Mouse (Mus musculus) common myeloid progenitor, adult 5-6 weeks (primary cell): Measurements from ENCODE around the gene Kcnip4. TPM values are rescaled to one million over a fixed set of nuclear protein-coding genes. Genes with fewer than 3 reads are reported as not detected.

Experiments
- ATAC-seq: replicated peaks from 2 replicates; pipeline ENCODE4 v1.8.0; 2016; ENCODE audit warnings: low read depth, mild to moderate bottlenecking, moderate TSS enrichment, inconsistent platforms; ENCODE audit not compliant: poor library complexity, severe bottlenecking
- total RNA-seq: library from RNA; stranded (forward); fragments of 200-1000, 187-1606 nt; gene quantifications from 2 replicates; pipeline ENCODE4 v1.2.3, GENCODE M21; 2017

The Kcnip4 gene
- 0.09 TPM in 1 of 2 replicates, not detected in the other for total RNA-seq

DNA sequence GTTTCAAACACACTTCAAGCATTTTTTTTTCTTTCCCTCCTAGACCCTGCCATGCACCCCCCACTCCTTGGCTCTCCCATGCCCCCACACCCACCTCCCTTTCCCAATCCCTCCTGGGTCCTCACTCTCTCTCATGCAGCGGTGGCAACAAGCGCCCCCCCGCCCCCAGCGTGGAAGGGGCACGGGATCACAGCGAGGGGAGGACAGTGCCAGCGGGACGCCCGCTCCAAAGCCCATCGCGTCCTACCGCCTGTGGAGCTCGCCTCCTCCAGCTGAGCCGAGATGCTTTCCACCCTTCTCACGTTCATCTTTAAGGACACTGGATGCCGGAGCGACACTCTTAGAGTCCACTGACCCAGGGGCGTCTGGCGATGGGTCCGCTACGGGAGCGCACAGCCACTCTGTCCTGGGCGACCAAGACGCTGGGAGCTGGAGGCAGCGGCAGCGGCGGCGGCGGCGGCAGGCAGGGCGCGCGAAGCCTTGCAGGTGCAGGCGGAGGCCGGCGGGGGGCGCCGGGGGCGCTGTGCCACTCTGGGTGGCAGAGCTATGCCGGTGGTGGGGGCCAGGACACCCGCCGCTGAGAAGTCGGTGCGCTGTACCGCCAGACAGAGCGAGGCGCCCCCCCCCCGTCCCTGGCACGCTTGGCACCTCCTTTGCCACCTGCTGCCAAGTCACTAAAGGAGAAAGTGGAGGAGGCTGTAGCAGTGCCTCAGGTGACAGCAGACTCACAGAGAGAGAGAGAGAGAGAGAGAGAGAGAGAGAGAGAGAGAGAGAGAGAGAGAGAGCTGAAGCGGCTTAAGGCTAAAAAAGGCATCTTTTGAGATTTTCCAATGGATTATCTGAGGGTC lies at the start of gene Kcnip4:
Gene Kcnip4, minus strand, starts transcription at position 514 of the 848 bp plus-strand sequence.
- no peak for ATAC-seq

- no peak for ATAC-seq
Measured at GRCm38 (mm10) chr5:49571876-49572275, 47.2 kb upstream of the Kcnip4 start.

DNA sequence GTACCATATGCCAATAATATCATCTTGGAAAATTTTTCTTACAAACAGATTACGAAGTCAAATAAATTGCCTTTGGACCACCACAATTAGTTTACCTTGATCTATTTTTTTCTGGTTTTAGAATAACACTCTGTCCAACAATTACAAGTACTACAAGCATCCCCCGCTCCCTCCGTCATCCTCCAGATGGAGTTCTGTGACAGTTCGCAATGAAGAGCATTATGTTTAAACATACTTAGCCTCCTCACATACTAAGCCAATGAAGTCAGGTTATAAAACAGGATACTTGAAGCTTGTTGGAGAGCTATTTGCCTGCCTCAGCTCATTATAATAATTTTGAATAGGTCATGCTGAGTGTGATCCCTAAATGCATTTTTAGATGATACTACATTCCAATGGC lies 39.0 kb upstream of the Kcnip4 start:
- ATAC-seq = no peak

DNA sequence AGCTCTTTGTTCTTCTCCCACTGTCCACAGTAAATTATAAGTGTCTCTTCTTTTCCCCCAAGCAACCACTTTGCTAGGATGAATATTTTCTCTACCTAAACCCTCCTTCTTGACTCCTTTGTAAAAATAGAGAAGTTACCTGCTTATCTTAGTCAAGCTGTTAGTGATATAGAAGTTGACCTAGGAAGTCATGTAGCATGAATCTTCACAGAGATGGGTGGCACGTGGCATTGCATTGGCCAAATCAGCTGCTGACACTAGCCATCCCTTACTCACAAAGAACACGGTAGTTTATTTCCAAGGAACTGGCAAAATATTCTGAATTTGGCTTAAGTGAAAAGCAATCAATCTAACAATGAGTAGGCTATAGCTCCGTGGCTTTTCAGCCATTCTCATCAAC lies 32.7 kb upstream of the Kcnip4 start:
- no peak for ATAC-seq

DNA sequence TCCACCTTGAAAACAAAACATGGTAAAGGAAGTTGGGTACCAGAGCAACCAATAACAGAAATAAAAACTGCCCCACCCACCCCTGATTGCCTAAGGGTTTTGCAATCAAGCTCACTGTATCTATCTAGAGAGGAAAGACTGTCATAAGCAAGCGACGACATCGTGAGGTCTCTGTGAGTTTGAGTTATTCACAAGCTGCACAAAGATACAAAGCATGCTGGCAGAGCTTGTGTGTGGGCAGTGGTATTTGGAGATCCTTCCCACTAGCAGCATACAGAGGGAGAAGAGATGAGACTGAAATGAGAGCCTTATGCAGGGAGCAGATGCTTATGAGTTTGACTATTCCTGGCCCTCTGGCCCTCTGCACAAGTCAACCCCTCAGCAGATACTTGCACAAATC lies 23.2 kb upstream of the Kcnip4 start:
- ATAC-seq = no peak

DNA sequence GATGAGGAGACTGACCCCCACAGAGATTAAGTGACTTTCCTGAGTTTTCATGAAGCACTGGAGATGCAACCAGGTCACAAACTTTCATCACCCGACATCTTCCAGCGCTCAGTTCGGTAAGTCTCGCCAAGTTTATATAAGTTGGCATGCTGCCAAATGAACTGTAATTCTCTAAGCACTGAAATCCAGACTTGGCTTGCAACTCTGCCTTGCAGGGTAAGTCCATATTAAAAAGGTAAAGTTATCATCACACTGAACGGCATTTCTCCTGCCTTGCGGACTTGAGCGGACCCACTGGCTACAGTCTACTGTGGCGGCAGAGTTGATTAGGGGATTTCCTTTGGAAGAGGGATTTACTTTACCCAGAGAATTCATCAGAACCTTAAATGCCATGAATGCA lies 4.7 kb upstream of the Kcnip4 start:
- no peak for ATAC-seq

- ATAC-seq = no peak
Measured at GRCm38 (mm10) chr5:49525242-49525612, 520 bp upstream of the Kcnip4 start.

DNA sequence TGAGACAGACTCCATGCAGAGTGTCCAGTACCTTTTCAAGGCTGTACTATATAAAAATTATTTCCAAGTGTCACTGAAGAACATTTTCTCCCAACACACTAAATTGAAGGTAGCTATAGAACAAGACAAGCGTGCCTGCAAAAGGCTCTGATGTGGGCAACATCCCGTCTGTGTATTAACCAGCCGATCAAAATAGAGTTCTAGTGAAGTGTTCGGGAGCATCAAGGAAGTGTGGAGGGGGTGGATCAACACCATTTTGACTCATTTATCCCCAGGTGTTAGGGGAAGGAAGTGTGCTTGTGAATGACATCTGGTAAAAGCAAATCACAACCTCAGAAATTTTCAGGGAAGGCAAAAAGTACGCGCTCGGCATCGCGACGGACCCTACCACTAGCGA lies 712 bp downstream of the Kcnip4 start:
- ATAC-seq = no peak

GRCm38 (mm10) chr5:49522986-49523385 lies 1.7 kb downstream of the Kcnip4 start:
- no peak for ATAC-seq

DNA sequence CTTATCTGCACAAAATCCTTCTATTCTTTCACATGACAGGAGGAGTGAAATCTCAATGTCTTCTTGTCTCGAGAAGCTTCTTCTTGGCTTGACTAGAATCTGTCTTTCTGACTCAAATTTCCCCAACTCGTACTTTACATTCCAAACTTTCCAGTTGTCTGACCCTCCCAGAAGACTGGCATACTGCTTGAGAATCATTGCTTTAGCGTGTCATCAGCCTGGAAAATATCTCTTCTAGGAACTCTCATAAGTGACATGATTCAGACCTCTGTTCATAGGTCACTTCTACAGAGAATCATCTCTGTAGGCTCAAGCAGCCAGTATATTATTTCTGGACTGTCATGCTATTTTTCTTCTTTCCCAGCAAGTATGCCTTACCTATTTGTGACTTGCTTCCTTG lies 26.0 kb downstream of the Kcnip4 start:
- no peak for ATAC-seq

DNA sequence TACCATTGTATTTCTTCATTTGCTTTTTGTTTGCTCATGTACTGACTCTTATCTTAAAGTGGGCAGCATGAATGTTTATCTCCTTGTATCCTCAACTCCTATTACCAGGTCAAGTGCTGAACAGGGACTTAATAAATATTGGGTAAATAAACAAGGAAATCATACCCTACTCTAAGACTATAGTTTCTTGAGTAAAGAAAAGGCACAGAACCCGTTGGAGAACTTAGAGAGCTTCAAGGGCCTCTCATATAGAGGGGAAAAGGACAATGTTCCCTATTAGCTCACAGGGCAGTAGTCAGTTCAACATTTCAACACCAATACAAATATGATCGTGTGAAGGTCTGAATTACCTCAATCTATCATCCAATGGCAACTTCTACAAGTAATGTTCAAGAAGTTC lies 37.4 kb downstream of the Kcnip4 start:
- no peak for ATAC-seq

- no peak for ATAC-seq
Measured at GRCm38 (mm10) chr5:49470738-49471137, 54.0 kb downstream of the Kcnip4 start.

GRCm38 (mm10) chr5:49460643-49461276 lies 63.9 kb downstream of the Kcnip4 start:
- ATAC-seq = no peak

DNA sequence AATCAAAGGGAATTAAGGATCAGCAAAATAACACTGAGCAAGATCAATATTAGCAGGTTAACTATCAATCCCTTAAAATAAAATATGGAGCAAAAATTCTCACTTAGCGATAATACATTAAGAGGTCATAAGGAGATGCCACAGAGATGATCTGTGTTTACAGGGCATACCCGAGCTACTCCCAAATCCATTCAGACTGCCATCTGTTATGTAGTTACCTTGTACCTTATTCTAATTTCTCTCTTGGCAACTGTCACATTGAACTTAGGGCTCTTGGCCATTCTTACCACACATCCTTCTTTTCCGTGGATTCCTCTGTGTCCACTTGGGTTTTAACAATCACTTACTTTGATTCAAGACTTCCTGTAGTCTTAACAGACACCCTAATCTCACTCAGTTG lies 71.6 kb downstream of the Kcnip4 start:
- ATAC-seq = no peak

GRCm38 (mm10) chr5:49451295-49451694 lies 73.4 kb downstream of the Kcnip4 start:
- ATAC-seq = no peak

DNA sequence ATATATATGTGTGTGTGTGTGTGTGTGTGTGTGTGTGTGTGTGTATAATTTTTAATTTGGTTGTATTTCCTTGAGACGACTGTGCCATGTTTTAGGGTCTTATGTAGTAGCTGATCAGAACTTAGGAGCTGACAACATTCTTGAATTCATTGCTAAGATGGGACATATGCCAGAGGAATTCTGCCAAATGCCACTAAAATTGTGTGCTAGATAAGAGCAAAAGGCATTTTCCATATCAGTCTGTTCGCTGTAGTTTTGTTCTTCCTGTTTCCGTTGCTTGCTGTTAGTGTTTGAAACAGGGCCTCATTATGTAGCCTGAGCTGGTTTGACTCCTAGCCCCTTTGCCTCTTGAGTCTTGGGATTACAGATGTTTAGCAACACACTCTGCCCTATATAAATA lies 73.8 kb downstream of the Kcnip4 start:
- ATAC-seq = no peak

DNA sequence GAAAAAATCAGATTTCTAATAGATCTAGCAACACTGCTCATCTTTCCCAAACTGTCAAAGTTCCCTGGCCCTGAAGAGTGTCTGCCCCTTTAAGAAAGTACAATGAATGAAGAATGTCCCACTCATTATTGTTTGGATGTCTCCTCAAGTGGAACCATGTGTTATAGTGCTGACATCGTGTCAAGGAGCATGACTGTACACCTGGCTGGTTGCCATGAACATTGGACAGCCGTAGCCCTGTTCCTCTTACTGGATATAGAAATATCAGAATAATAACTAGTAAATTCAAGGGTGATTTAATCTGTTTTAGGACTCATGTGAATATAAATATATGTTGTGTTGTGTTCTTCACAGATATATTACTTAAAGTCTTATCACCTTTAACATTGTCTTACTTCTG lies 87.5 kb downstream of the Kcnip4 start:
- ATAC-seq = no peak

DNA sequence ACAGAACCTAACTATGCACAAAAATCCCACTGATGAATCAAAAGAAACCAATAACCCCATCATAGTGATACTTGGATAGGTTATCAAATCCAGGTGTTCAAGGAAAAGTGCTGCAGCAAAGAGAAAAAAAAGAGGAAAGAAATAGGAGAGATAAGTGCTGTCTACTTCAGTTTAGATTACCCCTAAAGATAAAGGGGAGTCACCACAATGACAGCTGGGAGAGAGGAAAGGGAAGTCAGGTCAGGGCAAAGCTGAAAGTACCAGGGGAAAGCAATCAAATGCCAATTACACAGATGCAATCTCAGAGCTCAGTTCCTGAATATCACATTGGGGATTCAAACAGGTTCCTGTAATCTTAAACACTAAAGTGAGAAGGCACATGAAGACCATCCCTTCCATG lies 97.0 kb downstream of the Kcnip4 start:
- no peak for ATAC-seq

GRCm38 (mm10) chr5:49419707-49420106 lies 105.0 kb downstream of the Kcnip4 start:
- no peak for ATAC-seq

DNA sequence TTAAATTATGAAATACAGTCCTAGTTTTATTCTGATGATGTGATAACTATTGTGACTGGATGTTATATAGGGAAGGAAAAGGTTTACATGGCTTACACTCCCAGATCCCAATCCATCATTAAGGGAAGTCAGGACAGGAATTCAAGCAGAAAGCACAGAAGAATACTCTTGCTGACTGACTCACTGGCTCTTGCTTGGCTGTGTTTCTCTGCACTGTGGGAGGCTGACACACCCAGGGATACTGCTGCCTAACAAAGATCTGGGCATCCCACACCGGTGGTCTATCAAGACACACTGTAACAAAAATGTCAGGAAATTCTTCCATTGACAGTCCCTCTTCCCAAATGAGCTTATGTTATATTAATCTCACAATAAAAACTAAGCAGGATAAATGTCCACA lies 116.4 kb downstream of the Kcnip4 start:
- no peak for ATAC-seq

- peak; percentile 62; the same call in 1 of the 2 replicates for ATAC-seq
Measured at GRCm38 (mm10) chr5:49370543-49371076, 154.1 kb downstream of the Kcnip4 start.
